12 mouse cellular contexts compared by ENCODE assay signal in the genomic region with DNA sequence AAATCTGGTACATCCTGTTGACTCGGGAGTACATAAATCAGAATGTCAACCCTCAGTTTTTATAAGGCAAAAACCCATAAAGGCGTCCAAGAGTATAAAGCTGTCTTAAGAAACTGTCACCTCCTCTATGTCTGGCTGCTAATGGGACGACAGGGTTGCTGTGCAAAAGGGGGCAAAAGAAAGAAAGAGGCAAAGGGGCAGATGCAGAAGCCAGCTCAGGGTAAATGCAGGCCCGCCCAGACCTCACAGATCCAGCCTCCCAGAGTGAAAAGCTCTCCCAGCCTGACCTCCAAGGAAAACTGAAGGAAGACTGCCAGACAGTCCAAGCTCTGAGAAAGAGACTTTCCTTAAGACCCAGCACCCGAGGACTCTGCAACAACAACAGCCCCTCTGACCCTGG.
DNase-seq lines count a peak whose midpoint lies in the region; ATAC-seq and TF ChIP-seq lines count a peak whose summit lies in the region.
"Had no signal": no experiment of that assay in that cellular context is flagged by ENCODE, and none has a peak within 500 bp of the region (broad histone marks: within the 10 kb centered on the region; RNA-seq: fewer than 3 reads in every experiment).

No protein-coding gene starts in this region.

- H3K4me3 ChIP-seq in hindbrain, embryonic 12.5 days: no peak overlapping the region
- H3K4me3 ChIP-seq in hindbrain, embryonic 11.5 days (ENCODE audit: low read depth, low read length): no peak overlapping the region
- H3K4me3 ChIP-seq in limb, embryonic 14.5 days (replicated peaks; ENCODE audit: low read length): no peak overlapping the region
- H3K4me3 ChIP-seq: embryonic facial prominence, embryonic 15.5 days had no signal

- peak overlapping the region; percentile 52 for H3K27ac ChIP-seq in hindbrain, embryonic 12.5 days
- no peak overlapping the region for H3K27ac ChIP-seq in hindbrain, embryonic 11.5 days (ENCODE audit: low read depth, low read length)
- 0 out of 2 replicates have a peak overlapping the region, but pooled peaks have one; percentile 10 for H3K27ac ChIP-seq in limb, embryonic 14.5 days (replicated peaks; ENCODE audit: low read depth, low read length)
- H3K27ac ChIP-seq: embryonic facial prominence, embryonic 15.5 days had no signal

- H3K27me3 ChIP-seq in hindbrain, embryonic 12.5 days: no peaks in the 10 kb centered on the region
- H3K27me3 ChIP-seq in hindbrain, embryonic 11.5 days (ENCODE audit: control insufficient read depth, insufficient read depth, low read length): no peaks in the 10 kb centered on the region
- H3K27me3 ChIP-seq in limb, embryonic 14.5 days (ENCODE audit: control insufficient read depth, insufficient read depth, low read length): no peaks in the 10 kb centered on the region
- H3K27me3 ChIP-seq: embryonic facial prominence, embryonic 15.5 days had no signal

- peaks cover 20% of the 10 kb centered on the region for H3K36me3 ChIP-seq in hindbrain, embryonic 12.5 days
- H3K36me3 ChIP-seq in hindbrain, embryonic 11.5 days (ENCODE audit: control insufficient read depth, insufficient read depth, low read length): 0 out of 2 replicates have a peak, but pooled peaks cover 2% of the 10 kb centered on the region
- peaks cover 14% of the 10 kb centered on the region for H3K36me3 ChIP-seq in limb, embryonic 14.5 days (ENCODE audit: control insufficient read depth, insufficient read depth, low read length)
- H3K36me3 ChIP-seq: embryonic facial prominence, embryonic 15.5 days had no signal

- H3K4me2 ChIP-seq in hindbrain, embryonic 12.5 days (replicated peaks): no peak overlapping the region
- no peak overlapping the region for H3K4me2 ChIP-seq in hindbrain, embryonic 11.5 days (replicated peaks; ENCODE audit: low read depth, low read length)
- peak overlapping the region; percentile 11 for H3K4me2 ChIP-seq in limb, embryonic 14.5 days (replicated peaks; ENCODE audit: low read depth, low read length, severe bottlenecking)
- H3K4me2 ChIP-seq: embryonic facial prominence, embryonic 15.5 days had no signal

- TF ChIP-seq POLR2A in limb, embryonic 14.5 days (IDR thresholded peaks at IDR 0.05; ENCODE audit: borderline replicate concordance, extremely low read depth, insufficient read depth, insufficient read length): no peak

- H3K9ac ChIP-seq in hindbrain, embryonic 12.5 days: no peak overlapping the region
- H3K9ac ChIP-seq in hindbrain, embryonic 11.5 days (ENCODE audit: low read depth, low read length): no peak overlapping the region
- no peak overlapping the region for H3K9ac ChIP-seq in limb, embryonic 14.5 days (ENCODE audit: low read depth, low read length, severe bottlenecking)
- H3K9ac ChIP-seq: embryonic facial prominence, embryonic 15.5 days had no signal

- no peak for DNase-seq in hindbrain, embryonic 11.5 days (ENCODE audit: low spot score)
- peak; percentile 42 for DNase-seq in embryo, embryonic 11 days
- DNase-seq in hindlimb bud, embryonic 11.5 days (ENCODE audit: extremely low spot score, low read depth, low spot score): peak; percentile 86
- peak; percentile 32 for DNase-seq in limb, embryonic 14.5 days (ENCODE audit: low spot score)
- no peak for DNase-seq in spleen, adult 12 weeks (ENCODE audit: low spot score)
- DNase-seq in right cerebral cortex, postnatal 14 days: no peak
- DNase-seq in thymus, postnatal 14 days: no peak
- DNase-seq: heart, postnatal 4 days; right cerebral cortex, adult 18-20 months; thymus, postnatal 36 days had no signal

- no peak for ATAC-seq in hindbrain, embryonic 12.5 days (ENCODE audit: low FRiP score)
- no peak for ATAC-seq in hindbrain, embryonic 11.5 days (ENCODE audit: low FRiP score)
- no peak for ATAC-seq in limb, embryonic 14.5 days (ENCODE audit: low FRiP score, low read depth)

- peaks cover 60% of the 10 kb centered on the region for H3K4me1 ChIP-seq in hindbrain, embryonic 12.5 days
- no peaks in the 10 kb centered on the region for H3K4me1 ChIP-seq in hindbrain, embryonic 11.5 days (replicated peaks; ENCODE audit: control insufficient read depth, insufficient read depth, low read length)
- peaks cover 42% of the 10 kb centered on the region for H3K4me1 ChIP-seq in limb, embryonic 14.5 days (ENCODE audit: control insufficient read depth, insufficient read depth, low read length)

- no peaks in the 10 kb centered on the region for H3K9me3 ChIP-seq in hindbrain, embryonic 12.5 days (replicated peaks)
- no peaks in the 10 kb centered on the region for H3K9me3 ChIP-seq in hindbrain, embryonic 11.5 days (ENCODE audit: control insufficient read depth, low read length)
- H3K9me3 ChIP-seq in limb, embryonic 14.5 days (ENCODE audit: control insufficient read depth, low read length): no peaks in the 10 kb centered on the region
- H3K9me3 ChIP-seq: embryonic facial prominence, embryonic 15.5 days had no signal

- 53% methylated on average over 5 of the region's 5 CpGs for WGBS in hindbrain, embryonic 12.5 days
- WGBS in hindbrain, embryonic 11.5 days: 58% methylated on average over 5 of the region's 5 CpGs
- 15% methylated on average over 5 of the region's 5 CpGs for WGBS in limb, embryonic 14.5 days

Comparison
In these comparisons a context has a peak if more than half of its experiments do, and no peak if none do; other contexts are left out.
1. DNase-seq: peak in embryo, embryonic 11 days (single experiment), hindlimb bud, embryonic 11.5 days (single experiment) and limb, embryonic 14.5 days (single experiment); none in hindbrain, embryonic 11.5 days (single experiment), spleen, adult 12 weeks (single experiment), right cerebral cortex, postnatal 14 days (single experiment) and thymus, postnatal 14 days (single experiment).